Mouse (Mus musculus) layer of hippocampus, adult 11-12 months (tissue): Measurements from ENCODE around the gene Vmn2r97.
"Not testable (repeated sequence)": the region's sequence is repeated elsewhere in the genome, so short reads cannot be mapped to it uniquely, and the experiment has no call there.

Source experiments
- DNase-seq: peaks from one replicate; pipeline ENCODE4 v3.0.0; 2022; ENCODE audit warnings: low spot score

Gene Vmn2r97

DNA sequence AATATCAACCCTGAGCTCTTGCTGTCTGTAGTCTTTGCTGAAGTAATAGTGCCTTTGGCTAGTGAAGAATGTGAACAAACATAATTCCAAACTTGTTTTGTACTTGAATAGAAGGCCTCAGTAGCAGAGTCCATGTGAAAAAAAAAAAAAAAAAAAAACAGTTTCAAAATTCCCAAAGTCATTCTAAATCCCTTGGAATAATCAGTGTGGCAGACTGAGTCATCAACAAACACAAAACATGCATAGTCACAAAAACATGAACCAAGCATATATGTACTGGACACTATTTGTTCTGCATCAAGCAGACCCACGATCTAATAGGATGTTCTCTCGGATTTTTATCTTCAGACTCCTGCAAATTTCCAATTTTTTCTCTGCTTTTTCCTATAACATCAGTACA is at the start of gene Vmn2r97:
Gene Vmn2r97, plus strand, starts transcription at position 301 of the 400 bp plus-strand sequence.
- DNase-seq: not testable (repeated sequence)

DNA sequence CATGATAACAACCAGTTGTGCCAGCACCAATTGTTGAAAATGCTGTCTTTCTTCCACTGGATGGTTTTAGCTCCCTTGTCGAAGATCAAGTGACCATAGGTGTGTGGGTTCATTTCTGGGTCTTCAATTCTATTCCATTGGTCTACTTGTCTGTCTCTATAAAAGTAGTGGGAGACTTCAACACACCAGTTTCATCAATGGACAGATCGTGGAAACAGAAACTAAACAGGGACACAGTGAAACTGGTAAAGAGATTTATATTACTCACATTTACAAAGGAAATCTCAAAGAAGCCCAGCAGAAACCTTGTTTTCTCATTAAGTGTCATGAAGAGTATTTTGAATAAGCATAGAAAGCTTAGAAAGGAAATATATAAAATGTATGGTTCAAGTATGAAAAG is 31.7 kb upstream of the Vmn2r97 start:
- DNase-seq: not testable (repeated sequence)

DNA sequence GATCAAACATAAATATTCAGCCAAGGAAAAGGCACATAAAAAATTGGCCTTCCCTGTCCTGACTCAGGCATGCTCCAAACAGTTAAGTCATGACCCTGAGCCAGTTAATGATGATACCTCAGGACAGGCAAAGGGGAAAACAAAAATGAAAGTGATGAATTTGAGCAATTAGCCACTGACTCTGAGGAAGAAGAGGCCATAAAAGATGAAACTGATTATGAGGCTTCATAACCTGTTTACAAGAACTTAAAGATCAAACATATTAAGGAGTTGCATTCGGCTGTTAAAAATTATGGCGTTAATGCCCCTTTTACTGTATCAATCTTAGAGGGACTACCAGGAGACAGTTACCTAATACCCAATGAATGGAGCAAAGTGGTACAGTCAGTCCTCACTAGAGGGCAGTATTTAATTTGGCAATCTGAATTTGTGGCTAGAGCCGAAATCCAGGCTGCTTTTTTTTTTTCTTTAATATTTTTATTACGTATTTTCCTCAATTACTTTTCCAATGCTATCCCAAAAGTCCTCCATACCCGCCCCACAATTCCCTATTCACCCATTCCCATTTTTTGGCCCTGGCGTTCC is 24.3 kb upstream of the Vmn2r97 start:
- no peak for DNase-seq

DNA sequence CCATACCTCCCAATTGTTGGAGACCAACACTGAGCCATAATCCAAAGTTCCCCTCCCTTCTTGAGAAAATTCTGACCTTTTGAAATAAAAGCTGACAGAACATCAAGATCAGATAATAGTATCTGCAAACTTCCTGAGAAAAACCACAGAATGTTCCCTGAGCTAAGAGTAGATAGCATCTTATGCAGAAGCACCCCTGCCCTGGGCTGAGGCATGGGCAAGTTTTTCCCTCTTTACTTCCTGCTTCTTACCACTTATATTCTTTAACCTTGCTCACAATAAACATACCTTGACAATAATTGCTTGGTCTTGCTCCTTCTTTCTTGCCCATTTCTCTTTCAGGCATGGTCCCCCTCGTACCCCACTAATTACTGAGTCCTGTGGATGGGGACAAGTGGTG is 43.7 kb downstream of the Vmn2r97 start:
- DNase-seq: not testable (repeated sequence)

DNA sequence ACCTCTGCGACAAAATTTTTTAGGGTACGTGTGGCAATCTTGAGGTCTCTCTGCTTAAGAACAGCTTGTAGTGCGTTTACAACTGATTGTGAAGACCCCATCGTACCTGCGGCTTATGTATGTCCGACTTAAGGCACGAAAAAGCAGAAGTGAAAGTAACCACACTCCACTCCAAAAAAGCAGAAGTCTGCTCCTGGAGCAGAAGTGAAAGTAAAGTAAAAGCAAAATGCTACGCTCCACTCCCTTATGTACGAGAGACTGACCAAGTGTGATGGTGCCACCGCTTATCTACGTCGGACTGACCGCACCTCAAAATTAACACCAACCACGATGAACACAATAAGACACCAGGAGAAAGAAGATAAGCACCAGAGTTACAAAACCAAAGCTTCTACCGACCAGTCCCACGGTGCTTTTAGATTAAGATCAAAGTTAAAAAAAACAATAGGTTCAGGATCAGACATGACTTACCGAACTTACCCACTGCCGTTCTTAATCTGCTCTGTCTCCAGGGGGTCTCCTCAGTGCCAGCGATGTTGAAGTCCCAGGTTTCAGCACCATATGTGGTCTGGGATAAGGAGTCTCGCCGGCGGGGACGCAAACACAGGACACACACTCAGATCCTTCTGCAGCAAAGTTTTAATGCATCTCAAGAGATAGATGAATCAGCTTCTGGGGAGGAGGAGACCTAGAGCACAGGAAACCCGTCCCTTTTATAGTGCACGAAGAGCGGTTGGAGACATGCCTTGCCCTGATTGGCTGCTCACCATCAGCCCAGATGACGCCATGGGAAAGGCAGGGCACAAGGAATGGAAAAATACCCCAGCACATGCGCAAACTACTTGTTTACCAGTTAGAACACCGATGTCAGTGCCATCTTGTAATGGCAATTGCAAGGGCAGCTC is 54.5 kb downstream of the Vmn2r97 start:
- DNase-seq: no peak
